In the genomic region with DNA sequence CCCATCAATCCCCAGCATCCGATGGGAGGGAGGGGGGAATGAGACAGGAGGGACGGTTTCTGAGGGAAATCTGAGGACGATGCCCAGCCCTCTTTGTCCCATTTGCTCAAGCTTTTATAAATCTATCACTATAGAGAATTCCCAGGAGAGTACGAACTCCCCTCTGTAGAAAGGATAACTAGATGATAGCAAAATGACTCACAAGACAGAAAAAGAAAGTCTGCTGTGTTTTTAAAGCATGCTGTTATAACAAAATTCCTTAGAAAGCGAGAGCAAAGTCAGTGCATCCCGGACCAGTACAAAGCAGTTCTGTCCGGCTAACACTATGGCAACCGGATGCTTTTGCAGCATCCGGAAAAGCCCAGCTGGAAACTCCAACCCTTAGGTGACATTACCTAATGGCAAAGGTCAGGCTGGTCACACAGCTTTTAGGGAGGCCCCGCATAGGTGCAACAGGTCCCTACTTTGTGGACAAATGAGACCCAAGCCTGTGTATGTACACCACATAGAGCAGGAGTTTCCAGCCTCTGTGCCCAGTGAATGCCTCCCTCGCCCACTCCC, we compare ENCODE assay signal across 12 mouse cellular contexts. TPM values are rescaled to one million over a fixed set of nuclear protein-coding genes. Genes with fewer than 3 reads are reported as not detected.
DNase-seq lines count a peak whose midpoint lies in the region; ATAC-seq lines count a peak whose summit lies in the region.
"Had no signal": no experiment of that assay in that cellular context is flagged by ENCODE, and none has a peak within 500 bp of the region (broad histone marks: within the 10 kb centered on the region; RNA-seq: fewer than 3 reads in every experiment).

No protein-coding gene starts in this region.

- H3K27ac ChIP-seq in kidney, embryonic 14.5 days (ENCODE audit: low read depth, low read length) = no peak overlapping the region
- no peak overlapping the region for H3K27ac ChIP-seq in limb, embryonic 11.5 days (replicated peaks; ENCODE audit: low read depth, low read length)
- H3K27ac ChIP-seq: midbrain, embryonic 15.5 days; neural tube, embryonic 13.5 days had no signal

- no peaks in the 10 kb centered on the region for H3K36me3 ChIP-seq in kidney, embryonic 14.5 days (ENCODE audit: control insufficient read depth, insufficient read depth, low read length)
- H3K36me3 ChIP-seq in limb, embryonic 11.5 days (ENCODE audit: control insufficient read depth, insufficient read depth, low read length) = no peaks in the 10 kb centered on the region
- H3K36me3 ChIP-seq: midbrain, embryonic 15.5 days; neural tube, embryonic 13.5 days had no signal

- H3K9me3 ChIP-seq in kidney, embryonic 14.5 days (ENCODE audit: control insufficient read depth, low read length) = peaks cover 4% of the 10 kb centered on the region; the same call in 1 of the 2 replicates
- no peaks in the 10 kb centered on the region; the same call in 1 of the 2 replicates for H3K9me3 ChIP-seq in limb, embryonic 11.5 days (ENCODE audit: control insufficient read depth, low read length)

- H3K4me2 ChIP-seq in kidney, embryonic 14.5 days (replicated peaks; ENCODE audit: low read depth, low read length) = peak overlapping the region; percentile 17
- H3K4me2 ChIP-seq in limb, embryonic 11.5 days (ENCODE audit: low read depth, severe bottlenecking) = no peak overlapping the region
- H3K4me2 ChIP-seq: midbrain, embryonic 15.5 days; neural tube, embryonic 13.5 days had no signal

- no peaks in the 10 kb centered on the region for H3K27me3 ChIP-seq in kidney, embryonic 14.5 days (ENCODE audit: control insufficient read depth, insufficient read depth, low read length)
- H3K27me3 ChIP-seq in limb, embryonic 11.5 days (ENCODE audit: control insufficient read depth, insufficient read depth, low read length) = no peaks in the 10 kb centered on the region
- H3K27me3 ChIP-seq: midbrain, embryonic 15.5 days had no signal

- H3K9ac ChIP-seq in kidney, embryonic 14.5 days (ENCODE audit: low read depth, low read length) = no peak overlapping the region
- H3K9ac ChIP-seq in limb, embryonic 11.5 days (ENCODE audit: low read length) = no peak overlapping the region
- H3K9ac ChIP-seq: midbrain, embryonic 15.5 days; neural tube, embryonic 13.5 days had no signal

- H3K4me1 ChIP-seq in kidney, embryonic 14.5 days (ENCODE audit: control insufficient read depth, insufficient read depth, low read length) = peaks cover 16% of the 10 kb centered on the region
- peaks cover 7% of the 10 kb centered on the region for H3K4me1 ChIP-seq in limb, embryonic 11.5 days (ENCODE audit: control insufficient read depth, insufficient read depth, low read length)

- DNase-seq in embryo, embryonic 10 days (ENCODE audit: low spot score) = peak; percentile 33
- no peak for DNase-seq in embryo, embryonic 9.5 days (ENCODE audit: extremely low spot score)
- no peak for DNase-seq in kidney, adult 9 months
- DNase-seq in R1 (ENCODE audit: low read depth, low spot score) = peak; percentile 76
- peak; percentile 34 for DNase-seq in limb, embryonic 11.5 days (ENCODE audit: low spot score)
- DNase-seq in right cerebral cortex, postnatal 14 days = no peak
- DNase-seq: adrenal gland, postnatal 25 days; lung, postnatal 14 days had no signal

- 42% methylated on average over 11 of the region's 11 CpGs for WGBS in kidney, embryonic 14.5 days
- WGBS in limb, embryonic 11.5 days = 55% methylated on average over 11 of the region's 11 CpGs

- no peak overlapping the region for H3K4me3 ChIP-seq in kidney, embryonic 14.5 days (ENCODE audit: low read length)
- no peak overlapping the region for H3K4me3 ChIP-seq in limb, embryonic 11.5 days (ENCODE audit: low read depth, low read length)
- H3K4me3 ChIP-seq: midbrain, embryonic 15.5 days; neural tube, embryonic 13.5 days had no signal

- ATAC-seq in kidney, embryonic 14.5 days (ENCODE audit: low FRiP score, low TSS enrichment) = 0 out of 2 replicates have a peak, but pooled peaks have one; percentile 12
- ATAC-seq in limb, embryonic 11.5 days (ENCODE audit: insufficient number of reproducible peaks, low FRiP score, low TSS enrichment, low read depth) = no peak
- no peak for ATAC-seq in activated CD4-positive, CD25-positive, alpha-beta regulatory T cell, adult 4 months
- ATAC-seq: midbrain, embryonic 15.5 days had no signal

RNA-seq across cellular contexts. Expression of gene Slc38a4, which starts 6.4 kb away (rescaled TPM):
- polyA plus RNA-seq in kidney, embryonic 14.5 days (2014; fragmentation: Nextera tagmentation; extraction: Ambion mirVana) = 74.4 and 88.4 TPM in 2 replicates
- polyA plus RNA-seq in limb, embryonic 11.5 days (2014; fragmentation: Nextera tagmentation; extraction: Ambion mirVana) = 73.8 and 75.6 TPM in 2 replicates
- polyA plus RNA-seq in activated CD4-positive, CD25-positive, alpha-beta regulatory T cell, adult 4 months (2017; shearing (Covaris generic)) = not detected

Comparison
In these comparisons a context has a peak if more than half of its experiments do, and no peak if none do; other contexts are left out.
1. DNase-seq: peak in embryo, embryonic 10 days (single experiment), R1 (single experiment) and limb, embryonic 11.5 days (single experiment); none in embryo, embryonic 9.5 days (single experiment), kidney, adult 9 months (single experiment) and right cerebral cortex, postnatal 14 days (single experiment).
2. RNA of gene Slc38a4, which starts 6.4 kb away (polyA plus RNA-seq): 74.4 to 88.4 TPM in kidney, embryonic 14.5 days and 73.8 to 75.6 TPM in limb, embryonic 11.5 days; not detected in activated CD4-positive, CD25-positive, alpha-beta regulatory T cell, adult 4 months; every median in the first group is over 10 times any median in the second.